Mouse (Mus musculus): ENCODE data around the gene Rdh5.

Gene Rdh5

DNA sequence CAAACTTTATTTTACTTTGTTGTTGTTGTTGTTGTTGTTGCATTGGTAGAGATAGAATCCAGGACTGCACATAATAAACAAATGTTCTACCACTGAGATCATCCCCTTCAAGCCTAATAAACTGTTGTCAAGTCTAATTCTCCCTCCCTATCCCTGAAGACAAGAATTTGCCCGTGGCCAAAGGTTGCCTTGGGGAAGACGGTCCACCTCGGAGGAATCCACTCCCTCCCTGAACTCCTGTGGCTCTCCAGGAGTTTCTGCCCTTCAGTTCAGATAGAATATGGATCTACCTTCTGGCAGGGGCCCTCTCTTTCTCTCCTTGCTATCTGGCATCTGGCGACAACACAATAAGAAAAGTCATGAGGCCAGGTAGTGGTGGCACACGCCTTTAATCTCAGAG is 17.9 kb downstream of the Rdh5 start:
- no peak for DNase-seq (ENCODE audit: low spot score in 2 of 2)

DNA sequence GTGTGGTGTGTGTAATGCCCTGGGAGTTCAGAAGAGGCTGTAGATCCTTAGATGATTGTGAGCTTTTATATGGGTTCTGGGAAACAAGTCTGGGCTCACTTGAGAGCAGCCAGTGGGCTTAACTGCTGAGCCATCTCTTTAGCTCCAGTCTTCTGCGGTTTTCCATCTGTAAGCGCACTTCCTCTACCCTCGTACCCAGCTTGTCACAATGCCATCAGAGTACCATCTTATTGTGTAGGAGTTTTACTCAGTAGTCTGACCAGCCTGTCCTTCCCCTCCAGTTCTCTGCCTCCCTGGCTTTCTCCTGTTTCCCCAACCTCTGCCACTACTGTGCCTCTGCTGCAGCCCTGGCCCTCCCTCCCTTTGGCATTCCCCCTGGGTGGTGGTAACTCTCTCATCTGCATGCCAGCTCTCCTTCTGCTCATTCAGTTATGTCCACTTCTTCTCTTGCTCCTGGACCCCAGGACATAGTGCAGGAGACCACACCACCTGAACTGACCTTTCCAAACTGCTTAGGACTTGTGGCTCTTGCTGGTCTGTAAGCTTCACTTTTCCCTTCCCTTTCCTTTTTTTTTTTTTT is 20.2 kb downstream of the Rdh5 start:
- DNase-seq (ENCODE audit: low spot score in 2 of 2): no peak

DNA sequence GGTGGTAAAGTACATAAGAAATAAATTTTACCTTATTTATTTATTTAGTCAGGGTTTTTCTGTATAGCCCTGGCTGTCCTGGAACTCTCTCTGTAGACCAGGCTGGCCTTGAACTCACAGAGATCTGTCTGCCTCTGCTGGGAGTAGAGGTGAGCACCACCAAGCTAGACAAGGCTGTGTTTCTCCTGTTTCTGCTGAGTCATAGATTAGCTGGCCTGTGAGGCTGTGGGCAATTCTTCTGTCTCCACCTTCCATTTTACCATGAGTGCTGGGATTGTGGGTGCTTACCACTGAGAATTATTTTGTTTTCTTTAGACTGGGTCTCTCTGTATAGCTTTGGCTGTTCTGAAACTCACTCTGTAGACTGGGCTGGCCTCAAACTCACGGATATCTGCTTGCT is 21.3 kb downstream of the Rdh5 start:
- DNase-seq (ENCODE audit: low spot score in 2 of 2): no peak

DNA sequence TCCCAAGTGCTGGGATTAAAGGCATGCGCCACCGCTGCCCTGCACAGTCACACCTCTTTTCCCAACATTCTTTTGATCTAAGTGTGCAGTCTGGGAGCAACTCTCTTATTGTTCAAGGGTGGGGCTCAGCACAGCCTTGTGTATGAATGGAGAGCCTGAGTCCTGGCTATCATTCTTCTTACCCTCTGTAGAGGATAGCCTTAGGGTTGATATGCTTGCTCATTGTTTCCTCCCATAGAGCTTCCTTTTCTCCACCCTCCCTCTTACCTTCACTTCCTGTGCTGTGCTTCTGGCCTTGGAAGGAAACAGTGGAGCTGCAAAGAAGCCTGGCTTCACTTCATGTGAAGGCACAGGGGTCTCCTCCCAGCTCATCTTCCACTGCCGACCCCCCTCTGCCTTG is 22.0 kb downstream of the Rdh5 start, which contains the start of gene Cd63:
TSS of gene Cd63 (plus strand) at position 292 of the 400 bp plus-strand sequence.
- no peak for DNase-seq (ENCODE audit: low spot score in 2 of 2)

DNA sequence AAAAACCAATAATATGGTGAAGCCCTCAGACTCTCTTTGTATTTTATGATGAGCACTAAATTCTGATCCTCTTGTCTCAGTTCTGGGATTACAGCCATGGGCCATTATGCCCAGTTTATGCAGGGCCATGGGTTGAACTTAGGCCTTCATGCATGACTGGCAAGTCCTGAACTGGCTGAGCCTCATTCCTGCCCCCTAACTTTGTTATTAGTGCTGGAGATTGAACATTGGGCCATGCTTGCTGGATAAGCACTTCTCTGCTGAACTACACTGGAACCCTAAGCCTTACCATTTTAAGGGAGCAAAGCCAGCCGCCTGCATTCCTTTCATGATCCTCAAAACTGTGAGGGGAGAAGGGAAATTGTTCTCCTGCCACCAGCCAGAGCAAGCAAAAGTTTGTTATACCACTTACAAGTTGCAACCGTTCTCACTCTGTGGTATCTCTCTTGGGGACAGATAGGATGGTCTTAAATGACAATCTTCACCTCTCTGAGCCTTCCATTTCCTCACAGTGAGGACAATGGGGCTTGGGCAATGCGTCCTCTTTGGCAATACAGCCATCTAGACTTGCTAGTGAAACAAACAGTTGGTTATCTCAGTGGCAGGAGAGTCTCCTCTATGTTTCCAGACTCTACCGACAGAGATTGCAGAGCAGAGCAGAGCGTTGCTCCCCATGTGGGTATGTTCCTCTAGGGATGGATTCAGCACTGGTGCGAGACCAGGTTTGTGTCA is 22.8 kb downstream of the Rdh5 start:
- DNase-seq (ENCODE audit: low spot score in 2 of 2): no peak

DNA sequence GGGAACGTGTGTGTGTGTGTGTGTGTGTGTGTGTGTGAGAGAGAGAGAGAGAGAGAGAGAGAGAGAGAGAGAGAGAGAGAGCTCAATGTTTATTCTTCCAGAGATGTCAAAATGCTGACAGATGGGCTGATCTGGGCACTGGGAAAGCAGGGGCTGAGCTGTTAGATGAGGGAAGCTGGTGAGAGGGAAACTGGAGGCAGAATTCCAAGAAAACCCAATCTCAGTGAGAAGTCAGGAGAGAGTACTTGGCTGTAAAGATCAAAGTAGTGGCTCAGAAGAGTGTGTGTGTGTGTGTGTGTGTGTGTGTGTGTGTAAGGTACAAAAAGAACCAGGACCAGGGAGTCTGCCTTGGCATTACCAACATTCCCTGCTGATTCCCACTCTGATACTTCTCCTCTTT is 25.2 kb downstream of the Rdh5 start:
- no peak for DNase-seq (ENCODE audit: low spot score in 2 of 2)

DNA sequence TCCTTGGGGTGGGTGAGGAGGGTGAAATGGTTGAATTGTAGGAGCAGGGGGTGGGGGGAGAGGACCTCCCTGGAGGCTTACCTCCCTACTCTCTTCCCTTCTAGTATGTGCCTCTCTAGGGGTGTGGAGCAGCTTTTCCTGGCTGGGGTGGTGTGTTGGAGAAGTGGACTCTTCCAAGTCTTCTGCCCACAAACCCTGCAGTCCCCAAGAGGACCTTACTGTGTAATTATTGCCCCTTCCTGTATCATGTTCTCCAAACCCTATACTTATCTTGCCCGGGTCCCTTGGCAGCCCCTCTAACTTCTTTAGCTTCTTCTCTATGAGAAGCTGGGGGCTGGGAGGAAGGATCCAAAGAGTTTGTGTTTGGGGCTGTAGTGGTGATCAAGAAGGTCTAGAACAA is 25.9 kb downstream of the Rdh5 start:
- DNase-seq (ENCODE audit: low spot score in 2 of 2): no peak

DNA sequence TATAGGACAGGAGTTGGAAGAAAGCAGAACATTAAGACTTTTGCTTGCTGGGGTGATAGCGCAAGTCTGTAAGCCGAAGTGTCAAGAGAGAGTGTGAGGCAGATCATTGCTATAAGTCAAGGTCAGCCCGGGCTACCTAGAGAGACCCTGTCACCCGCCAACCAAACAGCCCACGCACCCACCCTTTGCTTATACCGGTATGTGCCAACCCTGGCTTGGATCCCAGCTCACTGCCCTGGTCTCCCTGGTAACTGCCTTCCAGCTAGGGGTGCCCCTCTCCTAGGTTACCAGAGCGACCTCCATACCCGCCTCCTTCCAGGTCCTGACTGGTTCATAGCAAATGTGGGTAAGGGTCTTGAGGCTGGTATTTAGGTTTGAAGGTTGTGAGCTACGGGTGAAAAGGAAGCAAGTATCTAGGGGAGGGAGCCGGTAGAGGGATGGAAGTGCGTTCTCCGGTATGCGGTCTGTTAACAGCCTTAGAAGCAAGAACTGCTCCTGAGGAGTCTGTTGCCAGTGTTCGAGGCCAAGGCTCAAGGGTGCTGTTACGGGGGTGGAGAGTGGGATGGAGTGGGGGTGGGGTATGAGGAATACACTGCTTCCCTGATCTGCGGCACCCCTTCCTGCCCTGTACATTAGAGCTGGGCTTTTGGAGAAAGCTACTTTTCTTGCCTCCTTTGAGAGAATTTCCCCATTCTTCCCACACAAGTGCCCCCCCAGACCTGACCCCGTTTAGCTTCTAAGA is 26.6 kb downstream of the Rdh5 start:
- no peak for DNase-seq (ENCODE audit: low spot score in 2 of 2)

DNA sequence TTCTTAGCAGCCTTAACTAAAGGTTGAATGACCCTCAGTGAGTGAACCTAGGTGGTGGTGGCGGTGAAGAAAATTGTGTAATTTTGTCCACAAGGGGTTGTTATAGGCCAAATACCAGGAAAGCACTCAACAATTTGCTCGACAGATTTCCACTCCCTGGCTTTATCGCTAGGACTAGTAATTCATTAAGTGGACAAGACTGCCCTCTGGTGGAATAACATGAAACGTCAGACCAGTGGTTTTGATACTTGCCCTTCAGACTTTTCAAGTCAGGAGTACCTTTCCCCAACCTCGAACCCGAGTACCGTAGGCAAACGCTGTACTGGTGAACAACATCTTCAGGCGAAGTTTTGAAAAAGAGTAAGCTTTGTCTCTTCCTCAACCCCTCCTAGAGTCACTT is 27.3 kb downstream of the Rdh5 start:
- DNase-seq (ENCODE audit: low spot score in 2 of 2): peak in 1 of 2 experiments; percentile 74

DNA sequence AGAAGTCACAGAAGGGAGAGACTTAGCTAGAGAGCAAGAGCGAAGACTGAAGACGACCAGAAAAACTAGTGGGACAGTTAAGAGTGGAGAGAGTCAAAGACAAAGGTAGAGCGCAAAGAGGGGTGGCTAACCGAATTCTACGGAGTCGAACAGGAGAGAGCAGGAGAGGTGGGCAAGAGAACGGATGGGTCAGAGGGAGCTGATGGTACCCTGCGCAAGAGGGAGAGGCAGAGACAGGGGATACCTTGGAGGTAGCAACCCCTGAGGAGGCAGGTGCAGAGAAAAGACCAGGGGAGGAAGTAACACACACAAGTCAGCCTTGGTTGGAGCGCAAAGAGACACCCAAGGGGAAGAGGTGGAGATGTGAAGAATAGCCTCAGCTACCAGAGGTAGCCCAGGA is 30.4 kb downstream of the Rdh5 start:
- DNase-seq (ENCODE audit: low spot score in 2 of 2): no peak

DNA sequence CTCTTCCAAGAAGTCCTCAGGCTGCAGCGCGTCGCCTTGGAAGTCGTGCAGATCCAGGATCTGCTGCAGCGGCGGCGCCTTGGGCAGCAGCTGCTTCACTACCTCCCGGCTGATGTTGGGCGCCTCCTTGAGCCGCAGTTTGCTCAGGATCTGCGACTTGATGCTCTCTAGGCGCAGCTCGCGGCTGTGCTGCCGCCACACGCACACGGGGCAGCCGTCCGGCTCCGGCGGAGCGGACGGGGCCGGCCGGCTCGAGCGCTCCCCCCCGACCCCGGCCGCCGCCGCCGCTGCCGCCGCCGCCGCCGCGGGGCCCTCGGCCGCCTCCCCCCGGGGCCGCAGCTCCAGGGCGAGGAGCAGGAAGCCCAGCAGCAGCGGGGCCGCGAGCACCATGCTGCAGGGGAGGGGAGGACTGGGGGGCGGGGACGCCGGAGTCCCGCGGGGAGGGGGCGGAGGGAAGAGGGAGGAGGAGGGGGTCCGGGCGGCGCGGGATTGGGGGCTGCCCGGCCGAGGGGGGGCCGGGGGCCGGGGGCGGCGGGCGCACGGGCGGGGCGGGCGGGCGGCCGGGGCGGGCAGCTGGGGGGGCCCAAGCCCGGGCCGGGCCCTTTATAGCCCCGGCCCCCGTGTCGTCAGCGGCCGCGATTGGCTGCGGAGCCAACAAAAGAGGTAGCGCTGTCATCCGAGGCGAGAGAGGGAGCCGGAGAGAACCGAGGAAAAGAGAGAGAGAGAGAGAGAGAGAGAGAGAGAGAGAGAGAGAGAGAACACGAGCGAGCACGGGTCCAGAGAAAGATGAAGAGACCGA is 31.2 kb downstream of the Rdh5 start, which contains the start of gene Gdf11:
TSS of gene Gdf11 (minus strand) at position 423 of the 799 bp plus-strand sequence.
- DNase-seq (ENCODE audit: low spot score in 2 of 2): peak in 1 of 2 experiments; percentile 32

DNA sequence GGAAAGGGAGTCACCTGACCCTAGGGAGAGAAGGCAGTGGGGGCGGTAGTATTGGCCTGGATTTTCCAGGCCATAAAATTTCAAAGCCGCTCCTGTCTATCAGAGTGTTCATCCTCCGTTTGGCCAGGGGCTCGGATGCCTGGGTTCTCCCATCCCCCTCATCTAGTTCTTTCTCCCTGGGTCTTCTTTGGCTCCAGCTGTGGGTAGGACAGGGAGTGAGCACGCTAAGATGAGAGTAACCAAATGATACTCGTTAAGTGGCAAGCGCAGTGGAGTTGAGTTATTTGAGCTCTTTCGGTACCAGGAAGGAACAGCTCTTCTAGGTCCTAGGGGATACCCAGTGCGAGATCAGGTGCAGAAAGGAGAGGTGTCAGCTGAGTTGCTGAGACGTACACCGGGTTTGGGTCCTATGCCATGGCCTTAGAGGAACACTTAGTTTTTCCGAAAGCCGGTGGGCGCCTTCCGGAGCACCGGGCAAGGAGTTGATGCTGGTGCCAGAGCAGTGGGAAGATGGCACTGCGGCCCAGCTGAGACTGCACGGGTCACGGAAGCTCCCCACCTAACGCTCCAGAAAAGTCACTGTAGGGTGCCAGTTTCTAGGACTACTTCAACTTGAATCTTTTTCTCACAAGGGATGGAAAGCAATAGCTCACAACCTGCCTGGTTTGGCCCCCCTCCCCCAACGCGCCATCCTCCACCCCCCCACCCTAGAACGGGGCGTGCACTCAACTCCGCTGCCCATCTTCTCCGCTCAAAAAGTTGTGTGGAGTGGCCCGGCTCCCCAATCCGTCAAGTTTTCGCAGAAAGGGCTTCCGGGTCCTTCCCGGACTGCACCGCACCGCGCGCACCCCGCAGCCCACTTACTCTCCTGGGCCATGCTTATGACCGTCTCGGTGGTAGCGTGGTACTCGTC is 32.0 kb downstream of the Rdh5 start:
- no peak for DNase-seq (ENCODE audit: low spot score in 2 of 2)

DNA sequence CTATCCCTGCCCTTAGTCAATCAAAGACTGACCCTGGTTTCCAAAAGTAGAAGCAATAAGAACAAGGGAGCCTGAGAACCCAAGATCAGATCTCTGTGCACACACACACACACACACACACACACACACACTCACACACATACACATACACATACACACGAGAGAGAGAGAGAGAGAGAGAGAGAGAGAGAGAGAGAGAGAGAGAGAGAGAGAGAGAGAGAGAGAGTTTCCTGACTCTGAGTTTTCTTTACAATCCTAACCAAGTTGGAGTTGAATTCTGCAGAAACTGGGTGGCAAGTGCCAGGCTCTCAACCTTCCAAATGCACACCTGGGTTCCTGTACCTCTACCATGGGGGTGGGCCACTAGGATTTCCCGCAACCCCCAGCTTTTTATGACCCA is 32.8 kb downstream of the Rdh5 start:
- no peak for DNase-seq (ENCODE audit: low spot score in 2 of 2)

DNA sequence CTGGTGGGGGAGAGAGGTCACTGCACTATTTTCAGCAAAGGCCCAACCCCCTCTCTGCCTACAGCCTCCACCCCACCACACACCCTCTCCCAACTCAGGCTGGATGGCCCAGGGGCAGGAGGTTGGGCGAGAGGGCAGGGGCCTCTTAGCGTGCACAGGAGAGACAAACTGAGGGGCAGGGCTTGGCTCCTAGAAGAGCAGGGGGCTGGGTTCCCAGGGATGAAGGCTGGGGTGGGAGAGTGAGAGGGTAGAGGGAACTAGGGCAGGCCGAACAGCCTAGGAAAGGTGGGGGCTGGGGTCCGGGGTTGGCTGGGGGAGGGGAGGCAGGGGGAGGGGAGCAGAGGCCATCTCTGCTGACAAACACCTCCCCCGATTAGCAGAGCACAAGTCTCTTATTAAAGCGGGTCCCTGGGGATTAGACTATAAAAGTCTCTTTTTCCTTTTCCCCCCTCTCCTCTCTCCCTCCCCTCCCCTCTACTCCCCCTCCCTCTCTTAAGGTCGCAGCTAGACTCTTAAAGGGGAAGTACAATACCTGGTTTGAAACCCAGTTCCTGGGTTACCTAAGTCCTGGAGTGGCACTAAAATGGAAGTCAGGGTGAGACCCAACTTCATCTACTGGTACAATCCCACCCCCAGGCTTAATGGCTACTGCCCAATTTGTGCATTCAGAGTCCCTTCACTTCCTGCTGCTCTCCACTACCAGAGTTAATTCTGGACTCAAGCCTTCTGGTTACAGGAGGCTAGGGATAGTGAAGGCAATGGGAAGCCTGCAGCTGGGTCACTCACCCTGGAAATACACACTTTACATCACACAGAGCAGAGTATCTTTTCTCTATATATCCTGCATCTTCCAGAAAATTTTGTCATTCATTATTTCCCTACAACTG is 33.5 kb downstream of the Rdh5 start:
- no peak for DNase-seq (ENCODE audit: low spot score in 2 of 2)

DNA sequence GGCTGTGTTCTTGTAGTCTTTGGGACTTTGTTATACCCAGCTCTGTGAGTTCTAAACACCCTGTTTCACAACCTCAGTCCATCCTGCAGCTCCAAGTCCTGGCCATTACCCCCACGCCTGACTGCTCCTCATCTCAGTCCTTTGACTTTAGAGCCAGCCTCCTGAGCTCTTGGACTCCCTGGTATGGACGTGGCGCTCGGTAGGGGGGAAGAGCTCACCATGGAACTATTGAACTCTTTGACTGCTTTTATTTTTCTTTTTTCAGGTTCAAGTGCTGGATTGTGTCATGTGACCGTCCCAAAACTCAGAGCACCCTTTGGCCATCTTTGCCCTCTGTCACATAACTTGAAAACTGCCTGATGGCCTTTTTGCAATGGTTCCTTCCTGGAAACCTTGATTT is 40.6 kb downstream of the Rdh5 start:
- DNase-seq (ENCODE audit: low spot score in 2 of 2): no peak

DNA sequence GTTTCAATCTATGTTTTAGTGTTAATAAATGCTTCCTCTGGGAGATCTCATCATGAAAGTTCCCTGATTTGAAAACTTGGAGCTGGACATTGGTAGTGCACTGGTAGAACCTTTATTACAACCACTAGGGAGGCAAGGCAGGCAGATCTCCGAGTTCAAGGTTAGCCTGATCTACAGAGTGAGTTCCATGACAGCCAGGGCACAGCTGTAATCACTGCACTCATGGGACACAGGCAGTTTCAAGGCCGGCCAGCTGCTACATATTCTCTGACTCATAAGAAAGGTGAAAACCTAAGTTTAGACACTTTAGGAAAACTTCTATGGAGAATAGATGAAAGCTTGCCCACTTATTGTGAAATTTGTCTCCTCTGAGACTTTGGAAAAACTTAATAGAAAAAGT is 43.9 kb downstream of the Rdh5 start:
- no peak for DNase-seq (ENCODE audit: low spot score in 2 of 2)

DNA sequence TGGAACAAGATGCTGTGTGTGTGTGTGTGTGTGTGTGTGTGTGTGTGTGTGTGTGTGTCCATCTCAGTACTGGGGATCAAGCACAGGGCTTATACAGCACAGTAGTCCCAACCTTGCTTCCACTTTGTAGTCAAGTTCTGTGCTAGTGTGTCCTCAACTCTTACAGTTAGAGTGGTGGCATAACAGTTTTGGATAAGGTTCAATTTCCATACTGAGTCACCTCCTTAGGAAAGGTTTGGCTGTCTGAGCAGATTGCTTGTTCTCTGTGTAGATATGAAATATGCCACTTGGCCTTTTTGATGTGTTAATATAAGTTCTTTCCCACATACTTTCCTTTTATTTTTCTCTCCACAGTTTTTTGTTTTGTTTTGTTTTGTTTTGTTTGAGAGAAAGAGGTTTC is 44.4 kb downstream of the Rdh5 start:
- no peak for DNase-seq (ENCODE audit: low spot score in 2 of 2)

DNA sequence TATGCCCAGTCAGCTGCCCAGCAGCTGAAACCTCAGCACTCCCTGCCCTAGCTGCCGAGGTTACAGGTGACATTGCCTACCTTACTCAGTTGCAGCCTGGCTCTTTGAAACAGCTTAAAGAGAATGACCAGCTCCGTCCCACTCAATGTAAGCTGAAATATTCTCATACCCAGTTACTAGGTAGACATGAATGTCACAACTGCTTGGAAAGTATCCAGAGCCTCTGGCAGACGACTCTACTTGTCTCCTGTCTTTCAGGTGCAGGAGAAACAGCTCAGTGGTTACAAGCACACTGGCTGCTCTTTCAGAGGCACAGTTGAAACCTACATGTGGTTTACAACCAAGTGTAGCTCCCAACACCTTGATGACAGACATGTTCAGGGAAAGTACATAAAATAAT is 52.3 kb downstream of the Rdh5 start:
- no peak for DNase-seq (ENCODE audit: low spot score in 2 of 2)

DNA sequence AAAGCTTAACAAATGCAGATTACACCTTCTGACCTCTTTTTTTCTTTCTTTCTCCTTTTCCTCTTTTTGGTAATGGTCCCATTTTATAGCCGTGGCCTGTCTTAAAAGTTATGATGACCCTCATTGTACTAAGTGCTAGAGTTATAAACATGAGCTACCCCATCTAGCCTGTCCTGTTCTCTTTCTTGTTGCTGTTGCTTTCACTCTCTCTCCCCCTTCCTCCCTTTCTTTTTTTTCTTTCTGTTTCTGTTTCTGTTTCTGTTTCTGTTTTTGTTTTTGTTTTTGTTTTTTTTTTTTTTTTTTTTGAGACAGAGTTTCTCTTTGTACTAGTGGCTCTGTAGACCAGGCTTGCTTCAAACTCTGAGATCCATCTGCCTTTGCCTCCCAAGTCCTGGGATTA is 56.2 kb downstream of the Rdh5 start:
- no peak for DNase-seq (ENCODE audit: low spot score in 2 of 2)

DNA sequence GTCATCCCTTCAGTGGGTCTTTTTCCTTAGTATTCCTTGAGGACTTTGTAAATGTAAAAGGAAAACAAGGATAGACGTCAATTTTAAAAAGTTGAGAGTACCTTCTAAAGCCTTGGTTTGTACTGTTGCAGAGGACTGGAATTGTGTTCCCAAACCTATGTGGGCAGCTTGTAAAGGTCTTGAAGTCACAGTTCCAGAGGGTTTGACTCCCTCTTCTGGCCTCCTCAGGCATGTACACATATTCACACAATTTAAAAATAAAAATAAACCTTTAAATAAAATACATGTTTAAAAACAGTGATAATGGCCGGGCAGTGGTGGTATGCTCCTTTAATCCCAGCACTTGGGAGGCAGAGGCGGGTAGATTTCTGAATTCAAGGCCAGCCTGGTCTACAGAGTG is 56.6 kb downstream of the Rdh5 start:
- DNase-seq (ENCODE audit: low spot score in 2 of 2): no peak
